Mouse (Mus musculus) CH12F3 (cell line): Measurements from ENCODE around the gene Cpsf6.

Experiments used
- in situ Hi-C: fragments of 300-500 bp; cut with MboI; formaldehyde crosslinking; loops from 2 replicates; pipeline ENCODE4 v1.14.3; 2020; ENCODE audit warnings: low sequenced_read_pairs

Gene Cpsf6

DNA sequence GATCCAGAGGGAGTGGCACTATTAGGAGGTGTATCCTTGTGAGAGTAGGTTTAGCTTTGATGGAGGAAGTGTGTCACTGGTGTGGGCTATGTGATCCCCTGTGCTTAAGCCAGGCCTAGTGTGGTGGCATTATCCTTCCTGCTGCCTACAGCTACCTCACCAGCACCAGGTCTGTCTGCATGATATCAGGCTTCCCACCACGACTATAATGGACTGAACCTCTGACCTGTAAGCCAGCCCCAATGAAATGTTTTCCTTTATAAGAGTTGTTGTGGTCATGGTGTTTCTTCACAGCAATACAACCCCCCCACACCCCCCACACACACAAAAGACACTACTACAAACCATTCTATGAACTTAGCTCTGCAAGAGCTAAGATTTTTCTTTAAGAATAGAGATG is 34.9 kb upstream of the Cpsf6 start:
- in situ Hi-C loops = no loop called here

DNA sequence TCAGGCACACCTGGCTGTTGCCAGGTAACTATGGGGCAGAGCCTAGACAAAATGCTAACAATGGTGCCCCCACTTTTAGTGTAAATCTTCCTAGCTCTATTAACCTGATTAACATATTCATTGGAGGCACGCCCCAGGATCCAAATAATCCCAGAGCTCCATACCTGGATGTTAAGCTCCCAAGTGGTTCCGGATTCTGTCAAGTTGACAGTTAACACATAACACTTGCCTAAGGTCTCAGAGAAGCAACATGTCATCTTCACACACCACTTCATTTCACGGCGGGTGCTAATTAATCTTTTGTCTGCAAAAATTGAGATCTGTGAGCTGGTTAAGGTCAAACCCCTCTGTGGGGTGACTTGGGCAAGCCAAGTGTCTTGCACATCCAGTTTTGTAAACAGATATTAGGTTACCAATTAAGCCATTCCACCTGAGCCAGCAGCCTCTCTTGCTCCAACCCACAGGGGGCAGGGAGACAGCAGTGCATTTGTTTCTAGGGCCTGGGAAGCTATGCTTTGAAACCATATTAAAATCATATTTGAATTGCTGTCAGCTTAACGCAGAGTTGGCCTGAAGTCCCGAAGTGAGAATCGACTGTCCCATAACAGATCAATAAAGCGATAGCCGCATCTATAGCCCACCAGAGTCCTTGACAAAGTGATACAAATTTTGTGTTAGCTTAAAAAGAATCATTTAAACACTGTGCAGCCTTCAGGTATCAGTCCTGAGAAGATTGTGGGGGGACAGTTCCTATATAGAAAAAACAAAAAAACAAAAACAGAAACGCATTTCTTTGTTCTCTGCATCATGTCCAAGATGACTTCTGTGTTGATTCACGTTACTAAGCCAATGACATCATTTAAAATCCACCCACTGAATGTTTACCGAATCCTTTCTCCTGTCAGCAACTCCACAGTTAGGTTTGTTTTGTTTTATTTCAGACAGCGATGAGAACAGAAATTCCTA is 34.0 kb upstream of the Cpsf6 start:
- in situ Hi-C loops = no loop called here

DNA sequence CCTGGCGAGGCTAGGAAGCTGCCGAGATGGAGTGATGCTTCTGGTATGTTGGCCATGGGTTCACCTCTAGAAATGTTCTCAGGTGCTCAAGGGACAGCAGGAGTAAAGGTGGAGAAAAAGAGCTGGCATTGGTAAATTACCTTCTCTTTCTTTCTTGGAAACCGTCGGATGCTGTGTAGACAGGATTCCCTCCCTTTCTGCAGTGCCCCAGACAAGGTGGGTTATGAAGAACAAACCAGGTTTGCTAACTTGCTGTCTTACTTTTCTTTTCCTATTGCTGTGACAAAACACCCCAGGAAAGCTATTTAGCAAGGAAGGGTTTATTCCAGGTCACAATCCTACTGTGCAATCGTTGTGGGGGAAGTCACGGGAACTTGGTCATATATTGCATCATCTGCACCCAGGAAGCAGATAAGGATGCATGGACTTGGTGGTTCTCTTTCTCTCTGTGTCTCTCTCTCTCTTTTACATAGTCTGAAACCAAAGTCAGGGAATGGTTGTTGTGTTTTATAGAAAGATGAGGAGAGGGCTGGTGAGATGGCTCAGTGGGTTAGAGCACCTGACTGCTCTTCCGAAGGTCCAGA is 32.8 kb upstream of the Cpsf6 start:
- in situ Hi-C loops = no loop called here

DNA sequence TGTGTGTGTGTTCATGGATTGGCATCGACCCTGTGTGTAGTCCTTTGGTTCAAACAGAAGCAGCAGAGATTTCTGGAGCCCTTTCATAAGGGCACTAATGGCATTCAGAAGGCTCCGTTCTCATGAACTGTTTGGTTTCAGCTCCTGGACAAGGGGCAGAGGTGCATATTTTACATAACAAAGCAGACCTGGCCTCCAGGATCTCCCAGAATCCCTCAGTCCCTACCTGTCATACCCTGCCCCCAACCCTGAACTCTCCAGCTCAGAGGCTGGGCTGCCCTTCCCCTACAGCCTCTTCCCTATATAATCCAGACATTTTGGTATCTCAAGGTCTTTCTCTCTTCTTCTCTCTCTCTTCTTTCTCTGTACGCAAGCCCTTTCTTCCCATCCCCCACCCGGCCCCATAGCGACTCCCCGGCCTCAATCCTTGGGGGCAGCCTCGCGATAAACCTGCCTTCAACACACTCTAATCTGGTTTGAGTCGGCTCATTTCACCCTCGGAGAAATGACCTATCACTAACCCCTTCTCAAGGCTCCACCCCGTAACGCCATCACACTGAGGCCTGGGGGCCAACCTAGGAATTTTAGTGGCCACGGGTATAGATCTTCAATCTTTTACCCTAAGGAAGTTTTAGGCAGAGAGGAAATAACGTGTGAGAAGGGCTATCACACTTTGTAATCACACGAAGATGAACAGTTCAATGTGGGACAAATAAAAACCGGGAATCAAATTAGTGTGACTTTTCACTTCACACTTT is 32.1 kb upstream of the Cpsf6 start:
- in situ Hi-C loops = no loop called here

DNA sequence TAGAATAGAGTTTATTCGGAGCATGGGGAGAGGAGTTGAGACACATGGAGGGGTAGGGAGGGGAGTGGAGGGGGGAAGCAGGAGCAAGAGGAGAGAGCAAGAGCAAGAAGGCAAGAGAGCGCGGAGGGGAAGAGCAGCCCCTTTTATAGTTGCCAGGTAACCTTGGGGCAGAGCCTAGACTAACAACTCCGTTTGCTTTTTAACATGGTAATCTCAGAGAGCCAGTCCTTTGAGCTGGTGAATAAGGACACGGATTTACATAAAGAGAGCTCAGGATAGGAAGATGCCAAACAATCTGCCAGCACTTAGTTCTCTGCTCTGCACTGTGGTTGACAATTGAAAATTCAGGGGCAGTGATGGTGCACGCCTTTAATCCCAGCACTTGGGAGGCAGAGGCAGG is 31.3 kb upstream of the Cpsf6 start:
- in situ Hi-C loops = no loop called here

DNA sequence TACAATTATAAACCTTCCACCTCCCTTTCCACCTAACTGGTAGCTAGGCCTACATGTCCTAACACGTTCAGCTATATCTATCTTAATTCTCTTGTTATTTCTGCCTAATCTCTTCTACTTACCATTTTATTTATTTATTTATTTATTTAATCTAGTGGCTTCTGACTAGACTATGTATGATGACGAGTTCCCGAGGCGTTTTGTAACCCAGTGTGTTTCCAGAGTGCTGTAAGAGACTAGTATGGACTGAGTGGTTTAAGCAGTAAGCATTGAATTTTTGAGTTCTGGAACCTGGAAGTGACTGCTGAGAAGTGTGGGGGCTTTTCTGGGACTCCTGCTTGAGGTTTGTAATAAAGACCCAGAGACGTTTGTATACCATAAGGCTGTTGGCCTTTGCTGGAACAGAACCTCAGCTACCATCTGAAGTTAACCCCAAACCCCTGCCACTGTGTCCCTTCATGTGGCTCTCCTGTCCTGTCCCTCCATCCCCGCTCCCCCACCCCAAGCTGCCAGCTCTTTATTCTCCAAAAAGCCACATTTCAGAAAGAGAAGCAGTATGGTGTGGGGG is 30.8 kb upstream of the Cpsf6 start:
- in situ Hi-C loops = no loop called here

DNA sequence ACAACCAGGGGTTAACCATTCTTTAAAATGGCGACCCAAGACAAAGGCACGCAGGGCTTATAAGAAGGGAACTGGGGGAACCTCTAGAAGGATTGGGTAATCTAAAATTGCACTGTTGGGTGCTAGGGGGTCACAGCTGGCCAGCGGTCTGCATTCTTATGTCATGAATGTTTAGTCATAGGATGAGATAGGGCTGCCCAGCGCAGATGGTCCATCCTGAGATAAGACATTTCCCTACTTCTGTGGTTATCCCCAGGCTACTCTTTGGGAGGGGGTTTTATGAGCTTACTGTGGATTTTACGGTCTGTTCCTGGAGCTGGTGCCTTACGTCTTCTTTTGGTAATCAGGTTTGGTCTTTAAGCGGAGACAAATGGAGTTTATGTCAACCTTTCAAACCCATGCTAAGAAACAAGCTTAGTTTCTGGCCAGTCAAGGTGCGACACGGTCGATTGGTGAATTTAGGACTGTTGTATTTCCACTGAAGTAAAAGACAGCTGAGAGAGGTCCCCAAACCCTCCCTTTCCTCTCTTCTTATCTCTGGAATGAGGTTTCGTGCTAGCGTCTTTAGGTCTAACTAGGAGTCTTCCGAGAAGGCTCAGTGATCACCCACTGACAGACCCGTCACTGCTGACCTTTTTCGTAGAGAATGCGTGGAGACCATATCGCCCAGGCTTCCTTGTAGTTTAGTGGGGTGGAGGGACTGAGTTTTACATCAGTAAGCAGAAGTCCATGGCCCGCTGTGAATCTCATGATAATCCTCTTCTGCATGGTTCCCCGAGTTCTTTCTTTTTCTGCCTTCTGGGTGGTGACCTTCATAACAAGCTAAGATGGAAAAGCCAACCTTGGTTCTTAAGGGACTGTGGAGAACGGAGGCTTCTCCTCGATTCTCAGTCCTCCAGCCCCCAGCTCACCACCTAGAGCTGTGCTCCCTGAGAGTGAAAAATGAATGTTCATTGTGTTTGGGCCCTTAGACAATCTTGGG is 29.8 kb upstream of the Cpsf6 start:
- in situ Hi-C loops = no loop called here

DNA sequence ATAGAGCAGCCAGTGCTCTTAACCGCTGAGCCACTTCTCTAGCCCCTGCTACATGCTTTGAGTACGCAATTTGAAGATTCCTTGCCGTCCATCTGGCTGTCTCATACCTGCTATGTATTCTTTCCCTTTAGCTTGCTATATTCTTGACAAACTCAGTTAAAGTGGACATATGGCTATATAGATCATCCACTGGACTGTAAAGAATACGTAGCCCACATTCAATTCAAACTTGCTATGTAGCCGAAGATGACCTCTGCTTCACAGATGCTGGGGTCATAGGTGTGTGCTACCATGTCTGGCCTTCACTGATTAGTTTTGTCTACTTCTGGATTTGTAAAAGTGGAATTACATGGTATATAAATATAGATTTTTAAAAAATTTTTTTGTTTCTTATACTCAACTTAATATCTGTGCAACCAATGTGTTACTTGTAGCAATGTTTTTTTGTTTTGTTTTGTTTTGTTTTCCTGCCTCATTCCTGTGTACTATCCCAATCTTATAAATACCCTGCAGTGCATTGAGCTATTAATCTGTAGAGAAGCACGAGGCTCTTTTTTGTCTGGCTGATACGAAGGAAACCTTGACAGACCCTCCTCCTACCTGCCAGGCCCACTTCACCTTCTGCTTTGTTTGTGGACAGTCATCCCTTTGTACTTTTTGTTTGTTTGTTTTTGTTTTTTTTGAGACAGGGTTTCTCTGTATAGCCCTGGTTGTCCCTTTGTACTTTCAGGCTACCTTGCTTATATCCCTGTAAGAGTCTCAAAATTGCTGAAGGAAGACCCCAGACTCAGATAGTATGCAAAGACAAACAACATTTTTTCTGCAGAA is 28.9 kb upstream of the Cpsf6 start:
- in situ Hi-C loops = no loop called here

DNA sequence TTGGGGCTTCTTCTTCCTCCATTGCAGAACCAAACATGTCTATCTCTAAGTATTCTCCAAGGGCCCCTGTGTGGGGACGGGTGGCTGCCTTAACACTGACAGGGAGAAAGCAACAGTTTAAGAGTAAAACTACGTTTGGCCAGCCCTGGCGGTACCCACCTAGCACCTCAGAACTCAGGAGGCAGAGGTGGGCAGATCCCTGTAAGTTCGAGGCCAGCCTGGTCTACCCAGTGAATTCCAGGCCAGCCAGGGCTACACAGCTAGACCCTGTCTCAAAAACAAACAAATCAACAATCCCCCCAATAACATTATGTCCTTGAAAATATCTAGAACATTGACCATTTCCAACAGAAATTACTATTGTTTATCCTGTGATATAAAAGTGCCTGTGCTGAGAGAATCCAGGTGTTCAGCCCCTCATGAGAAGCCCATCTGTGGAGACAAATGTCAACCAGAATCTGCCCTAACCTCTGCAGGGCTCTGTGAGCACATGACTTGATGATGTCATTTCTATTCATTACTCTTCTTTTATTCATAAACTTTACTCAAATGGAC is 28.0 kb upstream of the Cpsf6 start:
- in situ Hi-C loops = no loop called here

DNA sequence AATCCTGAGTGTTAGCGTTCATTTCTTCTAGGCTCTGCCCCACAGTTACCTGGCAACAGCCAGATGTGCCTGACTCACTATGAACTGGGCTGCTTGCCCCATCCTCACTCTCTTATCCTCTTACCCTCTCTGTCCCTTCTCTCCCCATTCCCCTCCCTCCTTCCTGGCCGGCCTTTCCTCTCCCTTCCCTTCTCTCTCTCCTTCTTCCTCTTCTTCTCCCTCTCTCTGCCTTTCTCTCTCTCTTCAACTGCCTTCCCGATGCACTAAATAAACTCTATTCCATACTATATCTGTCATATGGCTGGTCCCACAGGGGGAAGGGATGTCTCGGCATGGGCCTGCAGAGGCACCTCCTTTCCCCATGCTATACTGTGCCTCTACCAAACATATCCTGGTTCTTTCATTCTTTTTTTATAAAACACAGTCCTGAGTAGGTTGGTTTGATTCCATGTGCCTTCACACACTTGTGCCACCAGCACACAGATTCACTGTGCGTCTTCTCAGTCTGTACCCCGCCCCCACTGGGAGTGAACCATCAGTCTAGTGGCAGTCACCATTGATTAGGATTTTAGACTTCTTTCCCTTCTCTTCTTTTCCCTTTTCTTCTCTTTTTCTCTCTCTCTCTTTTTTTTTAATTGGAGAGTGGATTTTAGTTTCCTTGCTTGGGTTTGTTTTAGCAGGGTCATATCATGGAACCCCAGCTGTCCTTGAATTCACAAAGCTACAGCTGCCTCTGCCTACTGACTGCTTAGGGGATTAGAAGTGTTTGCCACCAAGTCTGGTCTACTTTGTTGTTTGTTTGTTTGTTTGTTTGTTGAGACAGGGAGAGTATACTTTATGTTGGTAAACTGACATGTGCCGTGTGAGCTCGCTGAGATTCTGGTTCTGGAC is 27.3 kb upstream of the Cpsf6 start:
- in situ Hi-C loops = no loop called here

DNA sequence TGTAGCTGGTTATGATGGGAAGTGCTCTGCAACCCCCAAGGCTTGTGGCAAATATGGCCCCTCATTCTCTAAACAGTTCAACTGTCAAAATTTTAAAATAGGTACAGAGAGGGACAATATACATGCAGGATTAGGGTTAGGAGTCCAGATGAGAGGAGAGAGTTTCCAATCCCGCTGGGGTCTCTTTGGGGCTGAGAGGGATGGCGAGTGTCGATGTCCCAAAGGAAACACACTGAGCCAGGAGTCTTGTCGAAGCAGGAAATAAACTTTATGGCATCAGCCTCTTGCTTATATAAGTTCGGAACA is 26.4 kb upstream of the Cpsf6 start:
- in situ Hi-C loops = no loop called here

DNA sequence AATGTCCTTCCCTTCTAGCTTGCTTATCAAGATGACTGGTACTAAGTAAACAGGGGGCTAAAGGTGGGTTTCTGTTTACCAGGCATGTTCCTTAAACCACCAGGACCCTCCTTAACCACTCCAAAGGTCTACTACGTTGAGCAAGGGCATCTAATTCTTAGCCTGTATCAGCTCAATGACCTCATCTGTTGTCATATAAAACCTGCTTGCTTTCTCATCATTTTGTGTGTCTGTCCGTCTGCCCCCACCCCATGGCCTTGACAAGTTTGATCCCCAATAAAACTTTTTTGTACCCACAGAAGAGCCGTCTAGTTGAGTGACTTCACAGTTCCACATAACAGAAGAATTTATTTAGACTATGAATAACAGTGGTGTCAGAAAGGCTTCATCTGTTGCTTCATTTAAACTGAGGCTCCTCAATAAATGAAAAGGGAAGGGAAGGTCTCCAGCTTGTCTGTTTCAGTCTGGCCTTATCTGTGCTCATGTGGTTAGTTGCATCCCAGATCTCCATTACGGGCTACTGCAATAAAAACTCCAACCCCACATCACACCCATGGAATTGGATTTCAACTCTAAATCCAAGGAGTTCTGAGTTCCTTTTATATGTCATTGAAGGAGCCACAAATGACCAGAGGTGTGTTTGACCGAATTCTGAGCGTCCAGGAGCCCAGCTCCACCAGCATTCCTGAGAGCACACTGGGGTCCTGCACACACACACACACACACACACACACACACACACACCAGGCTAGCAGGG is 25.9 kb upstream of the Cpsf6 start:
- in situ Hi-C loops = no loop called here

DNA sequence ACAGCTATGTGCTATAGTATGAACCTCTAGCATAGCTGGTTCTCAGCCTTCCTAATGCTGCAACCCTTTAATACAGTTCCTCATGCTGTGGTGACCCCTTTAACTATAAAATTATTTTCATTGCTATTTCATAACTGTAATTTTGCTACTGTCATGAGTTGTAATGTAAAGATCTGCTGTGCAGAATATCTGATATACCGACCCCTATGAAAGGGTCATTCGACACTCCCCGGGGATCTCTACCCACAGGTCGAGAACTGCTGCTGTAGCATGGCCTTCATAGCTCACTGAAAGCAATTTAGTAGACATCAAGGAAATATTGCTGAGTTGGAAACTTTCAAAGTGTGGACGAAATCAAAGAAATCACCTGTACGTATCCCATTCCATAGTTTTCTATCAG is 24.6 kb upstream of the Cpsf6 start:
- in situ Hi-C loops = no loop called here

DNA sequence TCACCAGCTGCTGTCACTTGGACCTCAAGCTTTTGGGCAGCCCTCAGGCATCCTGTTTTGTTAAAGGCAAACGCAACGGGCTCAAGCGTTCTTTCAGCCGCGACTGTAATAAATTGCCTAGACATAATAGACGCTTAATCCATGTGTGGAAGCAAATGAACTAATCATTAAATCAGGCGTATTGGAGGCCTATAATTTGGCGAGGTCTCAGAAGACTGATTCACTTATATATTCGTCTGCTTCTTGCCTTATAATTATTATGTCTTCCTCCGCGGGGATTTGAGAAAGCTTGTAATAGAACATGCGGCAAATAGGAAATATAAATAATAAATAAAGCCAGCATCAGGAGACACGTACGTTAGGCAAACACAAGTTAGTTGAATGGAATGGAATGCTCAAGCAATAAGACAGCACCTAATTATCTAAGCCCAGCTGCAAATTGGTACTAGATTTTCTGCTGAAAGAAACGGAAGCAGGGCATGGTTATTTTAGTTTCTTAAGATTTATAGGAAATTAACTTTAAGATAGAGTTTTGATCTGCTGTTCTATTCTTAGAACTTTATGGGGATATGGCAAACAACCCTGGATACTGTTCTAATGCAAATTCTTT is 23.6 kb upstream of the Cpsf6 start:
- in situ Hi-C loops = no loop called here

DNA sequence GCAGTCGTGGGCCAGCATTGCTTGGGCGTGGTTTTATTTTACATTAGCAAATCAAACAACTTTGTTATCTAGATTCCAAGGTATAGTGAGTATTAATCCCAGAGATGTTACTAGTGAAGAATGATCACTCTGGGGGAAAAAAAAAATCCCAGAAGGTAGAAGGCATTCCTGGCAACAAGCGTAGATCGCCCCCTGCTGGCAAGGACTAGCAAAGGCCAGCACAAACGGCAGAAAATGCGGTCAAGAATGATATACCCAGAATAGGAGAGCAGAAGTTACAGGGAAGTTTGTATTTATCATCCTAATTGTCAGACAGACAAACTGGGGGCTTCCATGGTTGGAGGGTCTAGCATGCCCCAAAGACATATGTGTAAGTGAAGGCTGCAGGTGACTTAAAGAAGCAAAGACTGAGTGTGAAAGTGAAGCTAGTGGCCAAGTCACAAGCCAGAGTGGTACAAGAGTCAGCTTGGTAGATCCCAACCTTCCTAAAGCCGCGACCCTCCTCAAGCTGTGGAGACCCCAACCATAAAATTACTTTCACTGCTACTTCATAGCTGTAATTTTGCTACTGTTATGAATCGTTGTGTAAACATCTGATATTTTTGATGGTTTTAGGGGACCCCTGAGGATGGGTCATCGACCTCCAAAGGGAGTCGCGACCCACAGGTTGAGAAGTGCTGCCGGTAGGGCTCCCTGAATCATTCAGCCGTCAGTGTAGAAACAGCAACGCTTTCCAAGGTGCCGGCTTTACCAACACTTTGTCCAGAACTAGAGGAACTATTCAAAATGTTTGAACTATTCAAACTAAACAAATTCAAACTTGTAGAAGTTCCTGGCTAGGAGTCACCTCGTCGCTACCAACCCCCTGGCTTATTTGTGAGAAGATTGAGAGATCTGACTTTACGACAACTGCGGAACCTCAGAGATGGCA is 22.9 kb upstream of the Cpsf6 start:
- in situ Hi-C loops = no loop called here

DNA sequence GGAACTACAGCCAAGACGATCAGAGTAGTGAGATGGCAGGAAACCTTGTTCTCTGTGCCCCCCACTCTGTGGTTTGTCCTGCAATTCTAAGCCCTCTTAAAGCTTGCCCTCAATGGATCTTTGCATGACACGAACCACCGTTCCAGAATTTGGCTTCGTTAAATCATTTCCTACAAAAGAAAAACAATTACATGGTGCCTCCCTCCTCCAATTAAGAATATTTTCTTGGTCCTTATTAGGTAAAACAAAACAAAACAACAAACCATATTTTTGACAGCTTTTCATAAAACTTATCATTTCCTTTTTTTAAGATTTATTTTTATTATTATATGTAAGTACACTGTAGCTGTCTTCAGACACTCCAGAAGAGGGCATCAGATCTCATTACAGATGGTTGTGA is 21.5 kb upstream of the Cpsf6 start:
- in situ Hi-C loops = no loop called here
